Mouse (Mus musculus): ENCODE data around the gene Crhr2.
A peak's percentile ranks its signal among the peaks of the same experiment; 100 is the strongest.

The Crhr2 gene

DNA sequence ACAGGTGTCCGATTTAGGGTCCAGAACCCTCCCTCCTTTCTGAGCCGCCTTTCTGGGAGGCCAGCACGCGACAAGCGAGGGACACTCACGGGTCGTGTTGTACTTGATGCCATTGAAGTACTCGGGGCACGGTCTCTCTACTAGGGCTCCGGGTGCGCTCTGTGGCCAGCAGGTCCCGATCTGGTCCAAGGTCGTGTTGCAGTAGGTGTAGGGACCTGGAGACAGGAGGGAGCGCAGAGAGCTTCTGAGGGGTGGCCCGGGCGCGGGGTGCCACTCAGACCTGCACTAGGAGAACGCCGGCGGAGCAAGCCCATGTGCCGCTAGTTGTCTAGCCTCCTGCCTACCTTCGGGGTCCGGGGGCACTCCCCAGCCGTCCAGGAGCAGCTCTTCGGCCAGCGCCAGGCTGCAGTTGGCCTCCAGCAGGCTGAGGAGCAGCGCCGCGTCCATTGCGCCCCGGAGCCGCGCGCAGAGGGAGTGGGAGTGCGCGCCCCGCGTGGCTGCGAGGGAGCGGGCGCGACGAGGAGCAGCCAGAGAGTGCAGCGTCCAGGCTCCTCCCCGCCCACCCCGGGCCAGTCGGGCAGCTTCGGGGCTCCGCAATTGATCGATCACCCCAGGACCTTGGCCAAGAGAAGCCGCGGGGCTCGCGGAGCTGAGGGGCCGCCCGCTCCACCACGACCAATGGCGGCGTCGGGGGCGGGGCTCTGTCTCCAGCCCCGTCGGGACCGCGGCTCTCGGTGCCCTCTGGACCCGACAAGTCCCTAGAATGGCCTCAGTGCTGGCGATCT is 15.3 kb downstream of the Crhr2 start:
- DNase-seq = no peak

- DNase-seq = no peak
These were observed 24.5 kb downstream of the Crhr2 start for GRCm38 (mm10) chr6:55108358-55108757.

GRCm38 (mm10) chr6:55098603-55099002 is 34.2 kb downstream of the Crhr2 start:
- no peak for DNase-seq

DNA sequence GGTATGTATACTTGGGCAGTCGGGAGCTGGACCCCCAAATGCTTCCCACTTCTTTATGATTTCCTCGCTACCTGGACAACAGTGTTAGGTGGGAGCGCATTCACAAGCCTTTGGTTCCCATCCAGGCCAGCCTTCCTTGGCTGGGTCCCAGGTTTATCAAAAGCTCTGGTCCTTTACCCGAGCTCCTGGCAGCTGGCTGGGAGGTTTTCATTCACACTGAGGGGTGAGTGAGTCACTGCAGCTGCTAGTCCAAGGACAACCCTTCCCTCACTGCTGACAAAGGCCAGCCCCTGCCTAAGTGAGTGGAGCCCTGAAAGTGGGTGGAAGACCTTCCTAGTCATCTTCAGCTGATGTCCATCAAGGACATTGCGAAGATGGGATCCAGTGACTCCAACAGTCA is 34.8 kb downstream of the Crhr2 start:
- DNase-seq = no peak

GRCm38 (mm10) chr6:55093431-55094146 is 39.2 kb downstream of the Crhr2 start:
- no peak for DNase-seq

DNA sequence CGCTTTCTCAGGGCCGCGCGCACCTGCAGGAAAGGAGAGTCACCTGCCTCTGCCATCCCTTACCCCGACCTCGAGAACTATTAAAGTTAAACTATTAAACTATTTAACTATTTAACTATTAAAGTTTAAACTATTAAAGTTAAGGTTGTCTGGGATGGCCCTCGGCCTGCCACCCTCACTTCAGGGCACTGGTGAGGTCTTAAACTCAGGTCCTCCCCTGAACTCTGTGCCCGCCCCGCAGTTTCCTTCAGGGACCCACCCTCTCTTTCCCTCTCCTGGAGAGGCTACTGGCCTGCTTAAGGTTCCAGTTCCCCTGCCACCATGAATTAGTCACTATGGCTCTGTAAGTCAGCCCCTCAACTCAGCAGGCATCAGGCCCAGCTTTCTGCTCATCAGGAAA is 41.4 kb downstream of the Crhr2 start:
- no peak for DNase-seq

GRCm38 (mm10) chr6:55090639-55091038 is 42.2 kb downstream of the Crhr2 start:
- peak in 1 of 2 experiments; percentile 10 for DNase-seq

DNA sequence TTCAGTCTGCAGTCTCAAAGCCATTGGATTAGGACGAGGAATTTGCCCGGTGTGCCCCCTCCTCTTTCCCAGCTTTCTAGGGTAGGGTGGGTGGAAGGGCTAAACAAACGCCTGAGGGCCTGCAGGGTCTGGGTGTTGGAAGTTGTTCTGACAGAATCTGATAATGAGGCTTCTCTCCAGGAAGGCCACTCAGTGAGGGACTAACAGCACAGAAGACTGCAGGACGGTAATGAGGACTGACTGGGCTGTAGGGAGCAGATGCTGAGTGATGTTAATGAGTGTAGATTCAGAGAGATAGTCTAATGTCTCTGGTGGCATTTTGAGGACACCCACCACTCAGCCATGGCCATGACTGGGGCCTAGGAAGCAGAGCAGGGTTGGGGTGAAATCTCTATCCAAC is 45.5 kb downstream of the Crhr2 start:
- no peak for DNase-seq

- no peak for DNase-seq
These were observed 50.4 kb downstream of the Crhr2 start for GRCm38 (mm10) chr6:55082261-55083051.

- no peak for DNase-seq
These were observed 51.4 kb downstream of the Crhr2 start for GRCm38 (mm10) chr6:55081379-55081778.

DNA sequence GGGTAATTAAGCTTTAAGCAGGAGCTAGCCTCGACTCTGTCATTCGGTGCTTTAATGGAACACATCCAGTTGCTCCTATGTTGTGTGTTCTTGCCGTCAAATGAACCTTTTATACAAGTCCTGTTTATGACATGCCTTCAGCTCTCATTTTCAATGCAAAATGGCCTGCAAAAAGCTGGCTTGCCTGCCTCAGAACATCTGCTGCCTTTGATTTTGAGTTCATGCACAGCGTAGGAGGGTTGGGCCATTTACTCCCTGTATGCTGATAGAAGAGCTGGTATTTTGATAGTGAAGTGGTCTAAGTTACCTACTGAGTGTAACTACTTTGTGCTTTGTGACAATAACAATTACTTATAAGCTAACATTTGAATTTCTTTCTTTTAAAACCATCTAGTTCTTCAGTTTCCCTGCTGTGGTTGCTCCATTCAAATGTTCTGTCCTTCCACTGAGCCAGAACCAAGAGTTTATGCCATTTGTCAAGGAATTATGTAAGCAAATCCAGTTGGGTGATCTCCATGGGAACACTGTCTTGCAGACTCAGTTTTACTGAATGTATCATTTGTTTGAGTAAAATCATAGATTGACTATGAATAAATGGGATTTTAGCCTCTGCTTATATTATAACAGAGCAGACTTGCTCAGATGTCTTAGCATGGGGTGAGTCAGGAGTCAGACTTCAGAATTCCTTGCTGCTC is 56.1 kb downstream of the Crhr2 start:
- DNase-seq = no peak

DNA sequence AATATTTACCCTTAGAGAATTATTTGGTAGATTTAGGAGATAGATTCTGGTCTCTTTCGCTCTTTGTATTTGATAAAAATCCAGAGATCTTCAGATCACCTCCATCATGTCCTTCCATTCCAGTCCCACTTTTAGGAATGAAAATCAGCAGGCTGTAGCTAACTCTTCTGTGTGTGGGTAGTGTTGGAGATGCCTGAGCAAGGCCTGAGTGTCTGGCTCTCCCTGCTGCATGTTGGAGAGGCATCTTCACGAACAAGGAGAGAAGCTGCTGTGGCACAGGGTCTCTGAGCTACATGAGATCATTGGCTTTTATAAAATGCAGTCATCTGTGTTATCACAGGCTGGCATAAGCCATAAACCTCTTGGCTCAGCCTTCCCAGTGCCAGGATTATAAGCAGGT is 66.9 kb downstream of the Crhr2 start:
- DNase-seq = no peak

- DNase-seq = no peak
These were observed 68.4 kb downstream of the Crhr2 start for GRCm38 (mm10) chr6:55064477-55064827.

DNA sequence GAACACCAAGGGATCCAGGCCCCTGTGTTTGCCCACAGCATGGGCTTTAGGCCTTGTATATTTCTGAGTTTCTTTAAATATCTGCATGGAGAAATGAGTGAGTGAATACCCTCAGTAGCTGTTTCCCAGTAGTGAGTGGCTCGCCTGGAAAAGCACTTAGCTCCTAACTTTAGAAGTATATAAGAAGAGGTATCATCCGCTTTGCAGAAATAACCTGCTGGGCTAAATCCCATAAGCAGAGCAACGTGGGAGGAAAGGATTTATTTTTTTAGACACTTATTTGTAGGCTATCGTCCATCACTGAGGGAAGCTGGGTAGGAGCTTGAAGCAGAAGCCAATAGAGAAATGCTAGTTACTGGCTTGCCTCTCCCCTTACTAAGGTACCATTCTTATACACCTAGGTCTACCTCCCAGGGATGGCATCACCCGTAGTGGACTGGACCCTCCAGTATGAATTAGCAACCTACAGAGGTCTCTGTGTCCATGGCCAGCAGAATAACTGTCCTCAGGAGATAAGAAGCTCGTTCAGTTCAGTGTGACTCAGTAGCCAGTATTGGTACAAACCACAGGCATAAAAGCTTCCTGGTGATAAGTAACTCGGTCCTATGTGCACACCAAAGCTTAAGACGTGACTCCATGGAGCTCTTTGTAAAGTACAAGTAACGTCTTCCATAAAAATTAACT is 68.9 kb downstream of the Crhr2 start:
- no peak for DNase-seq

- no peak for DNase-seq
These were observed 70.6 kb downstream of the Crhr2 start for GRCm38 (mm10) chr6:55062200-55062599.

GRCm38 (mm10) chr6:55061328-55061727 is 71.5 kb downstream of the Crhr2 start:
- DNase-seq = no peak

GRCm38 (mm10) chr6:55060241-55060825 is 72.5 kb downstream of the Crhr2 start:
- DNase-seq = no peak

DNA sequence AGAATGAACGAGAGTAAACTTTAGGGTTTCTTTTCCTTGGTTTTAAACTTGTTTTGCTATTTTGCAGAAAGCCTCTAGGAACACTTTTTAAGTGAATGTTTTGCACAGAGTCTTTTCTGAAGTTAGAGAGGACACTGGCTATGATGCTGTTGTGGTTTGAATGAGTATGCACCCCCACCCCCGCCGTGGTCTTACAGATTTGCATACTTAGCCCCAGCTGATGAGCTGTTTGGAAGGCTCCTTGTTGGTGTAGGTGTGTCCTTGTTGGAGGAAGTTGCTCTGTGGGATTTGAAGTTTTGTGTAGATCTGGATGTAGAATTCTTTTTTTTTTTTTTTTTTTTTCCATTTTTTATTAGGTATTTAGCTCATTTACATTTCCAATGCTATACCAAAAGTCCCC is 75.4 kb downstream of the Crhr2 start:
- DNase-seq = no peak

- DNase-seq = no peak
These were observed 78.3 kb downstream of the Crhr2 start for GRCm38 (mm10) chr6:55054491-55054890.

DNA sequence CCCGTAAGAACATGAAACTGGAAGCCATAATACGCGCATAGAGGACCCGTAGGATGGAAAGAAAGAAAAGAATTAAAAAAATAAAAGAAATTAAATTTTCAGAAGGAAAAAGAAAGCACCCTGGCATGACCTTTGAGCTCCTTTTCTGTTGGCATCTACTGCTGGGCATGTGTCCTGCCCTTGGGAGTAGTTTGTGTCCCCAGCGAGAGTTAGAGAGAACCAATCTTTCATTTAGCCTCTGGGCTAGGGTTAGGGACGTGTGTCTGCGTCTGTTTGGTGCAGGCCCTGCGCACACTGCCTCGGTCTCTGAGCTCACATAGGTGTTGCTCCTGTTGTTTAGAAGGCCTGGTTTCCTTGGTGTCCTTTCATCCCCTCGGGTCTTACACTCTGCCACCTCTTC is 83.6 kb downstream of the Crhr2 start:
- DNase-seq = no peak

GRCm38 (mm10) chr6:55045326-55045725 is 87.5 kb downstream of the Crhr2 start:
- DNase-seq = no peak

DNA sequence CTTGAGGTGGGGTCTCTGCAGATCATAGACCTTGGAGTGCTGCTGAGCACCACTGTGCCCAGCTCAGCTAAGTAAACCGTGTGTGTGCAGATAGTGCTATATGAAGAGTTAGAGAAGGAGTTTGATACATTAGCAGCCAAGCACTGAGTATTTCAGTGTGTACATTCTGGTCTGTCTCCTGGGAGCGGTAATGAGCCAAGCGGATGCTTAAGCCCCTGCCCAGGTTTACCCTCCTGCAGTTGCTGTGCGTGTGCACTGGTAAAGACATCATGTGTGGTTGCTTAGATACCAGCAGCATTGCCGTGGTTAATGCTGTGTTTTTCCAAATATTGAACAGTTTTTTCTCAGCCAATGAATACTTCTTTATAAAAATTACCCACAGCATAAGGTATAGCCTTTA is 88.3 kb downstream of the Crhr2 start:
- DNase-seq = no peak
